Mouse (Mus musculus) myocyte (in vitro differentiated cells): Measurements from ENCODE around the gene Xylt1.

Source experiments
- E2F4 ChIP-seq: IDR thresholded peaks from one replicate; pipeline ENCODE4 v1.6.1; 2011; ENCODE audit warnings: mild to moderate bottlenecking, control low read depth, moderate library complexity; ENCODE audit not compliant: insufficient read depth
- MAX ChIP-seq: IDR thresholded peaks from one replicate; pipeline ENCODE4 v1.6.1; 2011; ENCODE audit warnings: low read depth, mild to moderate bottlenecking, control low read depth
- MYOD1 ChIP-seq, 3 experiments: IDR thresholded peaks; one replicate each; pipeline ENCODE4 v1.6.1; 2011; ENCODE audit warnings: control low read depth in 2 of 3, low read depth in 2 of 3, mild to moderate bottlenecking in 2 of 3, moderate library complexity in 1 of 3; ENCODE audit not compliant: insufficient read length in 2 of 3, control insufficient read depth in 1 of 3
- MYOG ChIP-seq, 3 experiments: IDR thresholded peaks; one replicate each; pipeline ENCODE4 v1.6.1; 2011; ENCODE audit warnings: control low read depth in 2 of 3, low read depth in 2 of 3, mild to moderate bottlenecking in 2 of 3; ENCODE audit not compliant: insufficient read length in 2 of 3, control insufficient read depth in 1 of 3, insufficient read depth in 1 of 3
- POLR2A ChIP-seq: IDR thresholded peaks from one replicate; pipeline ENCODE4 v1.6.1; 2011; ENCODE audit warnings: low read depth, mild to moderate bottlenecking, control low read depth, moderate library complexity; ENCODE audit not compliant: insufficient read length
- POLR2AphosphoS2 ChIP-seq: IDR thresholded peaks from one replicate; pipeline ENCODE4 v1.6.1; 2011; ENCODE audit warnings: low read depth, control low read depth; ENCODE audit not compliant: insufficient read length

- TF ChIP-seq POLR2A, result no peak
- TF ChIP-seq MYOG (IDR thresholded peaks at IDR 0.05; ENCODE audit: control insufficient read depth in 1 of 3, insufficient read depth in 1 of 3, insufficient read length in 2 of 3, low read depth in 2 of 3), result no peak
- no peak for TF ChIP-seq MYOD1 (IDR thresholded peaks at IDR 0.05; ENCODE audit: control insufficient read depth in 1 of 3, insufficient read length in 2 of 3, low read depth in 2 of 3)
- TF ChIP-seq E2F4, result no peak
- no peak for TF ChIP-seq MAX
- no peak for TF ChIP-seq POLR2AphosphoS2
Measured at GRCm38 (mm10) chr7:117356316-117356715, 24.5 kb upstream of the Xylt1 start.
